Comparison of ENCODE assay signal across 8 mouse cellular contexts in genomic region chr2:167569934-167570651, GRCm38 (mm10). TPM values are rescaled to one million over a fixed set of nuclear protein-coding genes. Genes with fewer than 3 reads are reported as not detected.
DNase-seq lines count a peak whose midpoint lies in the region; ATAC-seq and TF ChIP-seq lines count a peak whose summit lies in the region.

No protein-coding gene starts in this region.

- H3K4me1 ChIP-seq in hindbrain, embryonic 12.5 days: peaks cover 13% of the 10 kb centered on the region
- H3K4me1 ChIP-seq in hindbrain, embryonic 16.5 days (ENCODE audit: control insufficient read depth, insufficient read depth, low read depth, low read length): no peaks in the 10 kb centered on the region; the same call in 1 of the 2 replicates
- H3K4me1 ChIP-seq in heart, postnatal 0 days (ENCODE audit: control insufficient read depth, insufficient read depth): peaks cover 7% of the 10 kb centered on the region; the same call in 1 of the 2 replicates
- peaks cover 42% of the 10 kb centered on the region for H3K4me1 ChIP-seq in limb, embryonic 13.5 days
- no peaks in the 10 kb centered on the region for H3K4me1 ChIP-seq in stomach, postnatal 0 days (replicated peaks; ENCODE audit: control insufficient read depth, insufficient read depth)
- no peaks in the 10 kb centered on the region for H3K4me1 ChIP-seq in forebrain, postnatal 0 days (ENCODE audit: insufficient read depth)

- H3K9ac ChIP-seq in hindbrain, embryonic 12.5 days: no peak overlapping the region
- H3K9ac ChIP-seq in hindbrain, embryonic 16.5 days (ENCODE audit: low read depth, low read length): no peak overlapping the region
- no peak overlapping the region for H3K9ac ChIP-seq in heart, postnatal 0 days (replicated peaks; ENCODE audit: low read depth, low read length)
- H3K9ac ChIP-seq in limb, embryonic 13.5 days: no peak overlapping the region
- no peak overlapping the region for H3K9ac ChIP-seq in stomach, postnatal 0 days (ENCODE audit: low read length)
- H3K9ac ChIP-seq in forebrain, postnatal 0 days: no peak overlapping the region

- H3K27ac ChIP-seq in hindbrain, embryonic 12.5 days: peak overlapping the region; percentile 35; the same call in 1 of the 2 replicates
- no peak overlapping the region; the same call in 1 of the 2 replicates for H3K27ac ChIP-seq in hindbrain, embryonic 16.5 days (ENCODE audit: low read depth, low read length)
- H3K27ac ChIP-seq in heart, postnatal 0 days (ENCODE audit: low read depth): peak overlapping the region; percentile 56
- peak overlapping the region; percentile 40 for H3K27ac ChIP-seq in limb, embryonic 13.5 days
- peak overlapping the region; percentile 53 for H3K27ac ChIP-seq in stomach, postnatal 0 days (replicated peaks)
- H3K27ac ChIP-seq in forebrain, postnatal 0 days (ENCODE audit: low read depth, low read length): no peak overlapping the region

- ATAC-seq in hindbrain, embryonic 12.5 days (ENCODE audit: low FRiP score): no peak
- no peak for ATAC-seq in hindbrain, embryonic 16.5 days
- peak; percentile 54 for ATAC-seq in heart, postnatal 0 days (ENCODE audit: insufficient read depth, low read depth)
- no peak for ATAC-seq in limb, embryonic 13.5 days (ENCODE audit: low FRiP score, low read depth)
- peak; percentile 38; the same call in 1 of the 2 replicates for ATAC-seq in stomach, postnatal 0 days (ENCODE audit: low FRiP score, low TSS enrichment)
- no peak for ATAC-seq in forebrain, postnatal 0 days

- H3K4me3 ChIP-seq in hindbrain, embryonic 12.5 days: no peak overlapping the region
- no peak overlapping the region for H3K4me3 ChIP-seq in hindbrain, embryonic 16.5 days (ENCODE audit: low read length)
- no peak overlapping the region for H3K4me3 ChIP-seq in heart, postnatal 0 days (ENCODE audit: low read depth, low read length)
- no peak overlapping the region for H3K4me3 ChIP-seq in limb, embryonic 13.5 days
- H3K4me3 ChIP-seq in stomach, postnatal 0 days (ENCODE audit: low read depth, low read length): no peak overlapping the region
- no peak overlapping the region for H3K4me3 ChIP-seq in forebrain, postnatal 0 days (ENCODE audit: low read depth, low read length)

- no peak overlapping the region for H3K4me2 ChIP-seq in hindbrain, embryonic 12.5 days (replicated peaks)
- no peak overlapping the region for H3K4me2 ChIP-seq in hindbrain, embryonic 16.5 days (ENCODE audit: low read length)
- no peak overlapping the region for H3K4me2 ChIP-seq in heart, postnatal 0 days (ENCODE audit: low read depth, low read length)
- no peak overlapping the region for H3K4me2 ChIP-seq in limb, embryonic 13.5 days (replicated peaks)
- H3K4me2 ChIP-seq in stomach, postnatal 0 days (replicated peaks; ENCODE audit: low read depth): no peak overlapping the region
- no peak overlapping the region for H3K4me2 ChIP-seq in forebrain, postnatal 0 days (ENCODE audit: low read depth)

- H3K27me3 ChIP-seq in hindbrain, embryonic 12.5 days: no peaks in the 10 kb centered on the region
- no peaks in the 10 kb centered on the region for H3K27me3 ChIP-seq in hindbrain, embryonic 16.5 days (replicated peaks; ENCODE audit: control insufficient read depth, insufficient read depth, low read length)
- no peaks in the 10 kb centered on the region for H3K27me3 ChIP-seq in heart, postnatal 0 days (ENCODE audit: control insufficient read depth, insufficient read depth, low read length)
- no peaks in the 10 kb centered on the region for H3K27me3 ChIP-seq in limb, embryonic 13.5 days
- no peaks in the 10 kb centered on the region for H3K27me3 ChIP-seq in stomach, postnatal 0 days (ENCODE audit: control insufficient read depth, insufficient read depth, low read length)
- no peaks in the 10 kb centered on the region for H3K27me3 ChIP-seq in forebrain, postnatal 0 days (ENCODE audit: insufficient read depth, low read length)

- no peaks in the 10 kb centered on the region for H3K9me3 ChIP-seq in hindbrain, embryonic 12.5 days (replicated peaks)
- H3K9me3 ChIP-seq in hindbrain, embryonic 16.5 days (ENCODE audit: control insufficient read depth, low read length): no peaks in the 10 kb centered on the region
- H3K9me3 ChIP-seq in heart, postnatal 0 days (replicated peaks; ENCODE audit: control insufficient read depth, low read length): no peaks in the 10 kb centered on the region
- H3K9me3 ChIP-seq in limb, embryonic 13.5 days: no peaks in the 10 kb centered on the region
- no peaks in the 10 kb centered on the region for H3K9me3 ChIP-seq in stomach, postnatal 0 days (ENCODE audit: control insufficient read depth, low read length)
- no peaks in the 10 kb centered on the region for H3K9me3 ChIP-seq in forebrain, postnatal 0 days (ENCODE audit: low read length)

- TF ChIP-seq EP300 in heart, postnatal 0 days (IDR thresholded peaks at IDR 0.05; ENCODE audit: low read depth): no peak
- TF ChIP-seq EP300 in stomach, postnatal 0 days (optimal IDR thresholded peaks at IDR 0.05): no peak

- DNase-seq in MN1 (ENCODE audit: low spot score): peak; percentile 60
- DNase-seq in fat pad, adult 2 months (ENCODE audit: extremely low read depth, low read depth, low spot score): peak; percentile 62
- DNase-seq in heart, postnatal 0 days (ENCODE audit: low spot score): peak; percentile 50
- no peak for DNase-seq in stomach, postnatal 0 days (ENCODE audit: low spot score)
- DNase-seq in forebrain, postnatal 0 days: no peak

- H3K36me3 ChIP-seq in hindbrain, embryonic 12.5 days: no peaks in the 10 kb centered on the region
- no peaks in the 10 kb centered on the region for H3K36me3 ChIP-seq in hindbrain, embryonic 16.5 days (ENCODE audit: control insufficient read depth, insufficient read depth, low read length)
- H3K36me3 ChIP-seq in heart, postnatal 0 days (replicated peaks; ENCODE audit: control insufficient read depth, insufficient read depth, low read length): no peaks in the 10 kb centered on the region
- H3K36me3 ChIP-seq in limb, embryonic 13.5 days: no peaks in the 10 kb centered on the region
- H3K36me3 ChIP-seq in stomach, postnatal 0 days (ENCODE audit: control insufficient read depth, insufficient read depth, low read length): no peaks in the 10 kb centered on the region
- H3K36me3 ChIP-seq in forebrain, postnatal 0 days (ENCODE audit: insufficient read depth): no peaks in the 10 kb centered on the region

- WGBS in hindbrain, embryonic 12.5 days: 62% methylated on average over 13 of the region's 13 CpGs
- WGBS in hindbrain, embryonic 16.5 days: 61% methylated on average over 13 of the region's 13 CpGs
- 32% methylated on average over 13 of the region's 13 CpGs for WGBS in heart, postnatal 0 days
- 55% methylated on average over 13 of the region's 13 CpGs for WGBS in limb, embryonic 13.5 days
- WGBS in stomach, postnatal 0 days: 46% methylated on average over 13 of the region's 13 CpGs
- WGBS in forebrain, postnatal 0 days: 70% methylated on average over 13 of the region's 13 CpGs

- TF ChIP-seq CTCF in heart, postnatal 0 days (IDR thresholded peaks at IDR 0.05; ENCODE audit: low read depth): 0 out of 2 replicates have a peak, but pooled peaks have one; percentile 9
- TF ChIP-seq CTCF in stomach, postnatal 0 days (IDR thresholded peaks at IDR 0.05; ENCODE audit: low read depth): peak; percentile 43
- TF ChIP-seq CTCF in forebrain, postnatal 0 days (IDR thresholded peaks at IDR 0.05; ENCODE audit: low read depth): no peak

RNA-seq across cellular contexts. Expression of gene Snai1, which starts 32.1 kb away (rescaled TPM):
- polyA plus RNA-seq in hindbrain, embryonic 12.5 days (2016; fragmentation: Nextera tagmentation; extraction: Ambion mirVana): 30.1 and 39.0 TPM in 2 replicates
- 4.5 and 8.4 TPM in 2 replicates for polyA plus RNA-seq in hindbrain, embryonic 16.5 days (2015; fragmentation: Nextera tagmentation; extraction: Ambion mirVana)
- 1.5 TPM in 1 of 2 replicates, not detected in the other for total RNA-seq in heart, postnatal 0 days (2014; rRNA removed; ENCODE audit: low replicate concordance)
- 6.0 and 7.0 TPM in 2 replicates for polyA plus RNA-seq in heart, postnatal 0 days (2015; fragmentation: Nextera tagmentation; extraction: Ambion mirVana)
- polyA plus RNA-seq in limb, embryonic 13.5 days (2015; fragmentation: Nextera tagmentation; extraction: Ambion mirVana): 72.6 and 76.0 TPM in 2 replicates
- 6.9 and 8.3 TPM in 2 replicates for polyA plus RNA-seq in stomach, postnatal 0 days (2015; fragmentation: Nextera tagmentation; extraction: Ambion mirVana)
- total RNA-seq in forebrain, postnatal 0 days (2014; rRNA removed): 1.3 and 1.4 TPM in 2 replicates
- polyA plus RNA-seq in forebrain, postnatal 0 days (2015; fragmentation: Nextera tagmentation; extraction: Ambion mirVana): 3.3 and 4.4 TPM in 2 replicates

Comparison
In these comparisons a context has a peak if more than half of its experiments do, and no peak if none do; other contexts are left out.
1. H3K27ac ChIP-seq: peak in hindbrain, embryonic 12.5 days (single experiment), heart, postnatal 0 days (single experiment), limb, embryonic 13.5 days (single experiment) and stomach, postnatal 0 days (single experiment); none in hindbrain, embryonic 16.5 days (single experiment) and forebrain, postnatal 0 days (single experiment).
2. ATAC-seq: peak in heart, postnatal 0 days (single experiment) and stomach, postnatal 0 days (single experiment); none in hindbrain, embryonic 12.5 days (single experiment), hindbrain, embryonic 16.5 days (single experiment), limb, embryonic 13.5 days (single experiment) and forebrain, postnatal 0 days (single experiment).
3. DNase-seq: peak in MN1 (single experiment), fat pad, adult 2 months (single experiment) and heart, postnatal 0 days (single experiment); none in stomach, postnatal 0 days (single experiment) and forebrain, postnatal 0 days (single experiment).